Mouse (Mus musculus) G1E-ER4 (cell line): ENCODE data around the gene Lrrfip1. TPM values are rescaled to one million over a fixed set of nuclear protein-coding genes. Genes with fewer than 3 reads are reported as not detected.

ENCODE experiments used
- GATA1 ChIP-seq: IDR thresholded peaks from one replicate; pipeline ENCODE4 v1.8.0; 2012; ENCODE audit warnings: low read length, inconsistent platforms
- polyA plus RNA-seq: library from polyadenylated mRNA; stranded (reverse); fragments of >175 nt; gene quantifications from 2 replicates; pipeline ENCODE4 v1.2.3, GENCODE M21; 2012

Lrrfip1 gene
- polyA plus RNA-seq, 1 experiment: not detected

DNA sequence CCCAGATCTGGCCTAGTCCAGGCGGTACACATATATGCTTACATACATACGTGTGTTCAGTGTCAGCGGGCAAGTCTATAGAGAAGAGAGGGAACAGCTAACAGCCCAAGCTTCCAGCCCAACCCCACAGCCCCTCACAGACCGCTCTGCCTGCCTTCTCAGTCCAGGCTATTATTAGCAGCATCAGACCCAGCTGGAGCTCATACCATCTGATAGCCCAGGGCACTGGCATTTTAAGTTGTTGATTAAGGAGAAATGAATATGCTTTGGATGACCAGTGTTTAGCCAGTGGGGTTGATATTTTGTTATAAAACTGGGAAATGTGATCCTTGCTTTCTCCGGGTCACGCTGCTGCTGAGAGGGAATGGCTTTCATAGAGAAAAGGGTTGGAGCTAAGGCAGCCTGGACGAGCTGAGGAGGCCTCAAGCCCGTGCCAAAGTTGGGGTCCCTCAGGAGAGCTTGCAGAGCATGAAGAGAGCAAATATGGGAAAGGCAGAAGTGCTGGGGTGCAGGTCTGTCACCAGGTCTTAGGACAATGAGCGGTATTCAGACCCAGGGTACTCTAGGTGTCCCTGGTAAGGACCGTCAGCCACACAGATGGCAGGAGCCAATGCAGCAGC is 73.2 kb downstream of the Lrrfip1 start:
- TF ChIP-seq GATA1: no peak

- TF ChIP-seq GATA1: no peak
Measured at GRCm38 (mm10) chr1:91076946-91077345, 78.4 kb downstream of the Lrrfip1 start.

DNA sequence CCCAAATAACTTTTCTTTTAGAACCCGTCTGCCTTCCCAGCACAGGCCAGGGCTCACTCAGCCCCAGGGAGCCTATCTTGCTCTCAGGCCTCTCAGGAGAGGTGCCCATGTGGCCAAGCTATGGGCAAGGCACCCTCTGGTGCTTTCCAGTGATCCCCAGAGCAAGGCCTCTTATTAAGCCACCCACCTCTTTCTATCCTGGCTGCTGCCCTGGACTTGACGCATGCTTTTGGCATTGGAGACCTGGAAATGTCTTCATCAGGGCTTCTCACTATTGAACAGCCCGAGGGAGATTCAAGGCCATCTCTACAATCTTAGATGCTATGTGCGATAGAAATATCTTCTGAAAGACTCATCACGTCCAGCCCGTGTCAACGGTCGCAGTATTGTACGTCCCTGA is 78.9 kb downstream of the Lrrfip1 start:
- no peak for TF ChIP-seq GATA1

DNA sequence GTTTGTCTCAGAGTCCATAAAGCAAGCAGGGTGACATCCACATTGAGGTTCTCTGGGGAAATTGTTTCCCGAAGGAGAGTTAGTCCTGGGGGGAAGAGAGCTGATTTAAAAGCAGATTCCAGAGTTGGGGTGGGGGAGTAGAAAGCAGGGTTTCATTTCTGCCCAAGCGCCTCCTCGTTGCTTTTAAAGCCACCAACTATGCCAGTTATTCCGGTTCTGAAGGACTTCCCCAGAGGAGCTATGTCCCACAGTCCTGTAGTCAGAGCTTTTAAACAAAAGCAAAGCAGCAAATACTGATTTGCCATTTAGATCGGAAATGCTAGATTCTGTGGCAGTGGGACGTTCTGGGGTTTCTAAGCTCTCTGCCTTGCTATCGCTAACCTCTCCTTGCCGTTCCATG is 79.4 kb downstream of the Lrrfip1 start:
- TF ChIP-seq GATA1: no peak

- no peak for TF ChIP-seq GATA1
Measured at GRCm38 (mm10) chr1:91079740-91080422, 81.3 kb downstream of the Lrrfip1 start.

GRCm38 (mm10) chr1:91080423-91080749 is 81.8 kb downstream of the Lrrfip1 start:
- TF ChIP-seq GATA1: no peak

DNA sequence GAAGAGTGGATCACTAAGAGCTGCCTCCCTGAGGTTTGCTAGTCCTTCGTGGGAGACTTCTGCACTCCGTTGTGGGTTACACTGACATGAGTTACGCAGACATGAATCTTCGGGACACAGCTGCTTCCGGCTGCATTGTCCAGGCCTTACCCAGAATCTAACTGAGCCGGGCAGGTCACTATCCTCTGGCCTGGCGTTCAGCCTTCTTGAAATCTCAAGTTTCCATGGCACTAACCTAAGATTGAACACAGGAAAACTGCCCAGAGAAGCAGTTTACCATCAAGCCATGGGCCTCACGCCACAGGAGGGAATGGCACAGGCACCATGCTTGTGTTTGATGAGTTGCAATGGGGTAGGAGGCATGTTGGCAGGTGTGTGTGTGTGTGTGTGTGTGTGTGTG is 85.8 kb downstream of the Lrrfip1 start:
- no peak for TF ChIP-seq GATA1

GRCm38 (mm10) chr1:91085009-91085408 is 86.5 kb downstream of the Lrrfip1 start:
- TF ChIP-seq GATA1: no peak

DNA sequence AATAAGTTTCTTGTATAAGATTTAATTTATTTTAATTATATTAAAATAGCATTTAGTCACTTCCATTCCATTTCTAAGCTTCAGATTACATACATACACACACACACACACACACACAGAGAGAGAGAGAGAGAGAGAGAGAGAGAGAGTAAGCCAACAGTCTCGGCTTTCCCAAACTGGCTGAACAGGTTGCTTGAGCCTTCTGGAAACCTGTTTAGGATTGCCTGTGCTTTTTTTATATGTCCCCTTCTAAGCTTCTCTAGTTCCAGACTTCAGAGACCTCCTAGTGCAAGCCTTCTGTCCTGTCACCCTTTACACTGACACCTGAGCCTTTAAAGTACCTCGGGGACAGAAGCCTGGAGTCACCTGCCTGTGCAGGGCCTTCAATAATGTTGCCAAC is 87.1 kb downstream of the Lrrfip1 start:
- no peak for TF ChIP-seq GATA1

- no peak for TF ChIP-seq GATA1
Measured at GRCm38 (mm10) chr1:91086325-91086724, 87.8 kb downstream of the Lrrfip1 start.

GRCm38 (mm10) chr1:91086748-91087147 is 88.2 kb downstream of the Lrrfip1 start:
- no peak for TF ChIP-seq GATA1

DNA sequence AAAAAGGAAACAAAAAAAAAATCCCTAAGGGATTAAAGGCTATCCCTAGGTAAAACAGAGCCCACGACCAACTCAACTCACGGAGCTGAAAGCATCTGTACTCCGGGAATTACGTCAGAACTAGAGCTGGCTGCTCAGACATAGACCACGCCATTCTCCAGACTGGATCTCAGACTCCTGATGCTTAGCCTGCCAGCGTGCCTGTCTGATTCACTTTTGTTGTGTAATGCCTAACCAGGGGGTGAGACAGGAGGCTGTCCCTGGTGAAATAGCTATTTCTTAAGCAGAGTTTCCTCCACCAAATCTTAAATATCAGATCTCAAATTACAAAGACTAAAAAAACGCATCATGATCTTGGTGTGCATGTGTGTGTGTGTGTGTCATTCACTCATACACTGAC is 89.5 kb downstream of the Lrrfip1 start:
- TF ChIP-seq GATA1: no peak

GRCm38 (mm10) chr1:91088941-91089340 is 90.4 kb downstream of the Lrrfip1 start:
- no peak for TF ChIP-seq GATA1

DNA sequence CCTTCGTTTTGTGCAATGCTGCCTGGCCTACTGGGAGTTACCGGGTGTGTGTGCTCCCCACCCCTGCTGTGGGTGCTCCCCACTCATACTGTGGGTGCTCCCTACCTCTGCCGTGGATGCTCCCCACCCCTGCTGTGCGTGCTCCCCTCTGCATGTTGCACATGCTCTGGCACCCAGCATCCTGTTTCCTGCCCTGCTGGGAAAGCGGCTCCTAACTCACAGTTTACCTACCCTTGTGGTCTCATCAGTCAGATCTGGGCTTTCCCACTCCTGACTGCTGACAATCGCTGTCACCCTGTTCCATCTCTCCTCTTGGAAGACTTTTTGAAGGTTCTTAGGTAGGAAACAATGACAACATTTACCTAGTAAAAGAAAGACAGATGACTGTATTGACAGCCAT is 91.9 kb downstream of the Lrrfip1 start:
- no peak for TF ChIP-seq GATA1

DNA sequence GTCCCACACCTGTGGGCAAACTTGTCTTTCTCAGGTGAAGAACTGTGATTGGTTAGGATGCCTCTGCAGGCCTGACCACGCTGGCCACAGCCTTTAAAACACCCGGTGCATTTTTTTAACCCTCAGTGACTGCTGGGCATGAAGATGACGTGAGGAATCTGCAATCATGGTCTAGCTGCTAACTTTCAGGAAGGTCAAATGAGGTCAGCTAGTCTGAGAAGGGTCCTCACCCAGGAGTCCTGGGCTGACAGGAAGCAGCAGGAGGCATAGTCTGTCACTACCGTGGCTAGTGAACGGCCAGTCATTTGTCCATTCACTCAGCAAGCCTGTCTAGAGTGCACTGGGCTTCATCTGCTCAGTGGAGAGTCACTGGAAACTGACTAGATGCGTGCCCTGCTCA is 93.9 kb downstream of the Lrrfip1 start:
- no peak for TF ChIP-seq GATA1

GRCm38 (mm10) chr1:91093296-91093695 is 94.8 kb downstream of the Lrrfip1 start:
- no peak for TF ChIP-seq GATA1

DNA sequence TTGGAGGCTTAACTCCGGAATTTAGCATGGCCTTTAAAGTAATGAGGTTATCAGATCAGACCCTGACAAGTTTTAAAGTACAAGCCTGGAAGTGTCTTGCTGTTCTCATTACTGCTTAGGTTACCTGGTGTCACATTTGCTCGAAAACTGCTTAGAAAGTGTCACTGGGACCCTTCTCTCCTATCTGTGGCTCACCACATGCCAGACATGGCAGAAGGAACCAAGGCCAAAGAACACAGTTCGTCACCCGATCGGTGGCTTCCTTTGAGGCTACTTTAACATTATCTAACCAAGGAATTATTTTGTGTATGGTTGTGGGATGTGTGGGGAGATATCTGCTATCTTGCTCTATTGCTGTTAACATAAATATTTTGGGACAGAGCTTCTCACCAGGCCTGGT is 95.5 kb downstream of the Lrrfip1 start:
- TF ChIP-seq GATA1: no peak

- TF ChIP-seq GATA1: no peak
Measured at GRCm38 (mm10) chr1:91095258-91095657, 96.7 kb downstream of the Lrrfip1 start.

- TF ChIP-seq GATA1: no peak
Measured at GRCm38 (mm10) chr1:91095853-91096252, 97.3 kb downstream of the Lrrfip1 start.
